Mouse (Mus musculus) cerebellum, postnatal 36 days (tissue): Measurements from ENCODE around the gene Fmo5.

Source experiments
- DNase-seq, 2 experiments: peaks; one replicate each; pipeline ENCODE4 v3.0.0; 2021 to 2022; ENCODE audit warnings: mixed read lengths in 2 of 2

Gene Fmo5

DNA sequence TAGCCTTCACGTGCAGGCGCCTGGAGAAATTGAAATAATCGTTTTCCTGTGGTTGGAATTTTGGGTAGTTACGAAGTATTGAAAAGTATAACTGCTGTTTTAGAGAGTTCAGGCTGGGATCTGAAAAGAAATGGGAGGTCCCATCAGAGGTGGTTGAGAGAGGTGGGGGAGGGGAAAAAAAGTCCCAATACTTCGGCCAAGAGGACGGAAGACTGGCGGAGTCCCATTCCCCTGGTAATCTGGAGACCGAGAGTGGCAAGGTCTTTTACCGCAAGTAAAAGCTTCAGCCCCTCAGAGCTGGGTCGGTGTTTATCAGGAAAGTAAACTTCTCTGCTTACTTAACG lies 53.5 kb downstream of the Fmo5 start:
- no peak for DNase-seq

DNA sequence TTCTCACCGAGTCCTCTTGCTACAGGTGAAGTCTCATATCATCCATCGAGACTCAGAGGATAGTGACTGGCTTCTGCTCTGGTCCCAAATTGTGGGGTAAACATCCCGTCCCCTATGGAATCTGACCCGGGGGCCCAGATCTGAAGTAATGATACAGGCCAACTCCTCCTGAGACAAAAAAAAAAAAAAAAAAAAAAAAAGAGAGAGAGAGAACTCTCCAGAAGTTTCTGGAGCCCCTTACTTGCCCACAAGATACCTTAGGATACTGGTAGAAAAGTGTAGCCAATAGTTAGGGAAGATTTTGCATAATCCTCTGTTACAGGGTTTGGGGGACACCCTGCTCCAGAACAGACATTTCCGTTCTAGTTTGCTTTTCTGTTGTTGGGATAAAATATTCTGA lies 54.0 kb downstream of the Fmo5 start:
- DNase-seq = no peak

DNA sequence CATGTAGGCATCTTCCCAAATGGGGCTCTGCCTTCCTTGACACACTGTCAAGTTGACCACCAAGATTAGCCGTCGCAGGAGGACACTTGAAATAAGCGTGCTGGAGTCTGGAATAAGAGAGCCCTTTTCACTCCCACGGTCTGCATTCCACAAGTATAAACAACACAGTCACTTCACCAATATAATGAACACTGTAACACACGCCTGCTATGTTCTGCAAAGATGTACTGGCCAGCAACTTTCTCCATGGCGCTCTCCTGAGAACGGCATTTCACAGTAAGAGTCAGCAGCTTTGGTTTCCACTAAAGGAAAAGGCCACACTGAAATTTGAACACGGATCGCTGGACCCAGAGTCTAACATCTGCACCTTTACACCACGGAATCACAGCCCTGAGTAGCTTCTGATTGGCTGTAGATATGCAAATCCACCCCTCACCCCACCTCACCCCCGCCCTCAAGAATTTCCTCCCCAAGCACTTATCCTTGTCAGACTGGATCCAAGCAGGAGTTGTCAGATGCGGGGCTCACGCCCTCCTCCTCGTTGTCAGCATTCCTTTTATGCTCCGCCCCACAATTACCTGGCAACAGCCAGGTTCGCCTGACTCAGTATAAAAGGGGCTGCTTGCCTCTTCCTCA lies 55.1 kb downstream of the Fmo5 start:
- DNase-seq = no peak

DNA sequence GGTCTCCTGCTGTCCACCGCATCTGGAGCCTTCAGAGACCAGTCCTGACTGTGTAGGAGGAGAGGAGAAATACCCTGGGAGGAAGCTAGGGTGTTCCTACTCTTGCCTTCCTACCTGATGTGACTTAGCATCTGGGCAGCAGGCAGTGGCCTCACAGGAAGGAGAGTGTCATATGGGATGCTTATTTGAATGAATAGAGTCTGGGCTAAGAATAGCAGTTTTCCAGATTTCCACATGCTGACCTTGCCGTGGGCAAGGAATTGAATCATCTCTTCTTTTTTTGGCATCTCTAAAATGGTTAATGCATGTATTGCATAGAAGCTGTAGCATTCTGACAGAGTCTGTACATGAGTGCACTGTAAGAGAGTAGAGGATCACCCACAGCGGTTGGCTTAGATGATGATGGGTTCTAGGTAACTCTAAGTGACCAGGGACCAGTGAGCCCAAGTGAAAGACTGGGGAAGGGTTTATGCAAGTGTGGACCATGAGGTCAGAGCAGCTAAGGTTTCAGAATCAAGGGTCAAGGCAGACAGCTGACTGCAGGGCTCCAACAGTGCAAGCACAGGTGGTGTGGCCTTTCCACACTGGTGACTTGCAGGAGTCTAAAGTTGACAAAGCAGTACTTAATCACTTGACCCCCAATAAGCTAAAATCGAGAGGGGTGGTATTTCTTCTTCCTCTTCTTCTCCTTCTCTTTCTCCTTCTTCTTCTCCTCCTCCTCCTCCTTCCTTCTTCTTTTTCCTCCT lies 57.9 kb downstream of the Fmo5 start:
- DNase-seq = no peak

DNA sequence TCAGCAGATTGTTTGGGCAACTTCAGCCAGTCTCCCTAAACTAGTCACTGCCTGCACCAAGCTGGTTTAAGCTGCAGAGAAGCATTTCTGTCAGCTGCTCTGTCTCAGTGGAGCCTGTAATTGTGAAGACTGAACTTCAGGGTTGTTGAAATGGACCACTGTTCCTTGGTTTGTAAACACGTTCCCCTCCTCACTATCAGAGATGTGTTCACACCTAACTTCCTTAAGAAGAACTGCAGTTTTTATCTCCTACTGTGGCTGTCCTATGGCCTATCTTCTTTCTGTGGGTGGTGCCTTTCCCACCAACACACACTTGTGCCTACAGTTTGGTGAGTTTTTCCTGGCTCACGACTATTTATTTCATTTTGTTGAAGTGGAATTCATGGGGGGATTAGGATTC lies 60.7 kb downstream of the Fmo5 start:
- DNase-seq = no peak

DNA sequence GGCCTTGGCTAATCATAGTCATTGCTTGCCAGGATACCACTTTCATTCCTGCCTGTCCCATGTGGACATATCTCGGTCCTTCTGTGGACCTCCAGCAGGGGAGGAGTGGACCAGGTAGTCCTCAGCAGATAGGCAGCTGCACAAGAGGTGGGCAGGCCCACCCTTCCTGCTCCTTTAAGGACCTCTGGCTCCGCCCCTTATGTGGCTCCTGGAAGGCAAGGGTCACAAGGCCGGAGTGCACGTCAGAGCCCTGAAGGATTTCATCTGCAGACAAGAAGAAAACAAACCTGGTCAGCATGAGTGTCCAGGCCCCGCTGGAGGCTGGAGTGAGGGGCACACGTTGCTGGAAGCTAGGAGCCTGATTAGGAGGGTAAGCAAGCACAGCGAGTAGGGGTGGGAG lies 62.0 kb downstream of the Fmo5 start:
- DNase-seq = no peak

DNA sequence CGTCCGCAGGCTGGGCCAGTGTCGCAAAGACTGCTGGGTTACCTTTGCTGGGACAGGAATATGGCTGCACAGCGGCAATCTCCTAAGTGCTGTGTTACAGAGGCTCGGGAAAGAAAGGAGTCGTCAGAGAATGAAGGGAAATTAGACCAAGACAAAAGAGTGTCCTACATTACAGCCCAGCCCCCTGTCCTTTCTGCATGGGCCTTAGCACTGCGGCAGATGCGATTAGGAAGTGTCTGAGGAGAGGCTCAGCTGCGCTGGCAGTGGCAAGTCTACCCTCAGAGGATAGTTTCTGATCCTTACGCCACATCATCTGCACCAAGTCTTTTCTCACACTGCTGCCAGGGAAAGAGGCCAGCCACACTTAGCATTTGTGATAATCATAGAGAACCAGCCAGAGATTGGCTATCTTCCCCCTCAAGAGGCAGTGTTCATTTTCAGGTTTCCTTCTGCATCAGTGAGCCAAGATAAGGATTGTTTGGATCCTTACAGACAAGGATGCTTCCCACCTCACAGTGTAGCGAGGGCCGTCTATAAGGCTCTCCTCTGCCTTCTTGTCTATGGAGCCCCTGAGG lies 62.9 kb downstream of the Fmo5 start:
- DNase-seq = no peak

DNA sequence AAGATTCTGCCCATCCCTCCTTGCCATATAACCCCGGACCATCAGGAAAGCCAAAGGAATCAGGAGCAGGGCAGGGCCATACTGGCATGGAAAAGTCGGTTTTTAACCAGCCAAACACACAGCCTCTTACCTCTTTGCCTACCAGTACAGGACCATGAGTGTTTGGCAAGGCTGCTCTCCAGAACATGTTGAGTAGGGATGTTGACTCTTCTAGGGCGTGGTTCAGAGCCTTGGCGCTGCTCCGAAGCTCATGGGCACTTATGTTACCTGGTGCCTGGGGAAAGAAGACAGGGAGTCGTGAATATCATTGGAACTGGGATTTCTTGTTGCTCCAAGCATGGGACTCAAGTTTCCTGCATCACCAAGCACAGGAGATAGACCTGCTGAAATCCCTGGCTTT lies 65.2 kb downstream of the Fmo5 start:
- no peak for DNase-seq

DNA sequence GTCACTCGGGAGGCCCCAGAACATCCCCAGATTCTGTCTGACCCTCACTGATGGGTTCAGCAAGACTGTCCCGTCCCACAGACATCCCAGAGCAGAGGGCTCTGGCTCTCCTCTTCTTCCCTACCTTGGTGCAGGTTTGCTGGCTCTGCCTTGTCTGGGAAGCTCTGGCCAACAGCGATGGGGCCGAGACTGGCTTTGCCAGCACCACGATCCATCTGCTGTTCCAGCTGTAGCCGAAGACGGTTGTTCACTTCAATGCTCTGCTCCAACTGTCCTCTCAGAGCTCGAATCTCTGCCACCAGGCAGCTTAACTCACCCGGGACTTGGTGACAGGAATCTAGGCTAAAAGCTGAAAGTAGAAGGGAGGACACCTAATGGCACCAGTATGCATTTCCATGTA lies 68.3 kb downstream of the Fmo5 start:
- no peak for DNase-seq

DNA sequence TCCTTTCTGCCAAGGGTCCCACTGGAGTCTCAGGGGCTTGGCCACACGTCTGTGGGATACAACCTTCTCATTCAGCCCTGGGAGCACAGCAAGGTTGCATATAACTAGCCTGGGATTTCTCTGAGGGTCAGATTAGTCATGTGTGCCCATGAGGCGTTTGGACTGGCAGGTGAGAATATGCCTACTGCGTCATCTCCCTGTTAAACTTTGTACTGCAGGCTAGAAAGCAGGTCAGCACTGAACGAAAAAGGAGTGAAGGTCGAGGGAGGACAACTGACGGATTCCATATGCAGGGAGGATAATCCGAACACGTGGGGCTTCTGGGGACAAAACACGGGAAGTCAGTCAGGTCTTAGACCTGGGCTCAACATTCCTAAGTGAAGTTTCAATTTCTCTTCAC lies 68.7 kb downstream of the Fmo5 start:
- DNase-seq = no peak

DNA sequence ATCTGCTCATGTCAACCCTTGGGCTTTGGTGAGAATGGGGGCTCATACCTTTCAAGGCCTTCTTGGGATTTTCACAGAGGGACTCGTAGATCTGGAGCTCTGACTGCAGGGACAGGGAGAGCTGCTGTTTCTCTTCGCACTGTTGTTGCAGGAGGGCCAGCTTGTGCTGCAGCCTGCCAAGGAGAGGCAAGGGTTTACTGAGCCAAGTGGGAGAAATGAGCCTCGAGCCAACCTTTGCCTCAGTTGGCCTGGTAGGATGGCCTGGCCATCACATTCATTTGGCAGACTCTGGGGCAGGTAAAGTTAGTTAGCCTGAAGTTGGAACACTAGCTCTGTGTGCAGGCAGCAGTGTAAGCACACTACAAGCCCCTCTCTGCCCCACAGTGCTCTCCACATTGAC lies 70.5 kb downstream of the Fmo5 start:
- no peak for DNase-seq

DNA sequence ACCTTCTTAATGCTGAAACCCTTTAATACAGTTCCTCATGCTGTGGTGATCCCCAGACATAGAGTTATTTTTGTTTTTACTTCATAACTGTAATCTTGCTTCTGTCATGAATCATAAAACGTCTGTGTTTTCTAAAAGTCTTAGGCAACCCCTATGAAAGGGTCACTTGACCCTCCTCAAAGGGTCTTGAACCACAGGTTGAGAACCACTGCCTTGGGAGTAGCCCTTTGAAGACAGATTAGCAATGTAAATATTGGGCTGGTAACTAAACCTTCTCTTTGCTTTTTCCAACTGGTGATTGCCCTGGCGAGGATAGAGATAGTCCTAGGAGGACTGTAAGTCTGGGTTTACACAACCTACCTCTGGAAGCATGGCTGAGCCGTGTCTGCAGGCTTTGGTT lies 72.6 kb downstream of the Fmo5 start:
- no peak for DNase-seq

DNA sequence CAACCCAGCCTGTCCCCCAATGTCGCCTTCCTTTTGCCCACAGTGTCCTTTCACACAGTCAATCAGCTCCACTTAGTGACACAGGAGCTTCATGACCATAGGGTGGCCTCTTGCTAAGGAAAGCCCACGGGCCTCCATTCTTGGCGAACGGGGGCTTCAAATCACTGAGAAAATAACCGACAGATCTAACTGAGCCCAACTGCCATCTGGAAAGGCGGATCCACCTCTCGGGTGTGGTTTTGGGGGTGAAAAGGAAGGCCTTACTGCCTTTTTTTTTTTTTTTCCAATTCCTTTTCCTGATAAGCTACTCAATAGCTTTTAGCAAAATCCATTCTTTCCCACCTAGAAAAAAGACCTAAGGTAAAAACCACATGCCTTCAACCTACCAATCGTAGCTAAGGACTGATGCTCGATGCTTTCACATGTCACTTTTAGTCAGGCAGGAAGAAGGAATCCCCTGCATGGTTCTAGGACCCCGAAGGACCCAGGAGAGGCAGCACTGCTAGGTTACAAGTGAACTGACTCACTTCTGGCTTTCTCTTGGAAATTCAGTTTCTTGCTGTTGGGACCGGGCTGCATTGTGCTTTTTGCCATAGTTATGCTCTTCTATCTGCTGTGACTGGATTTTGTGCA lies 74.0 kb downstream of the Fmo5 start:
- DNase-seq = no peak
